Mouse (Mus musculus) megakaryocyte, embryonic 14.5 days (primary cell): ENCODE data around the gene Polr1c.

ENCODE experiments used
- FLI1 ChIP-seq: IDR thresholded peaks from 2 replicates; pipeline ENCODE4 v1.6.1; 2012; ENCODE audit warnings: low read length, inconsistent platforms, mixed read lengths
- GATA1 ChIP-seq: IDR thresholded peaks from 3 replicates; pipeline ENCODE4 v1.6.1; 2012; ENCODE audit warnings: mixed read lengths, low read length, inconsistent platforms, borderline replicate concordance

DNA sequence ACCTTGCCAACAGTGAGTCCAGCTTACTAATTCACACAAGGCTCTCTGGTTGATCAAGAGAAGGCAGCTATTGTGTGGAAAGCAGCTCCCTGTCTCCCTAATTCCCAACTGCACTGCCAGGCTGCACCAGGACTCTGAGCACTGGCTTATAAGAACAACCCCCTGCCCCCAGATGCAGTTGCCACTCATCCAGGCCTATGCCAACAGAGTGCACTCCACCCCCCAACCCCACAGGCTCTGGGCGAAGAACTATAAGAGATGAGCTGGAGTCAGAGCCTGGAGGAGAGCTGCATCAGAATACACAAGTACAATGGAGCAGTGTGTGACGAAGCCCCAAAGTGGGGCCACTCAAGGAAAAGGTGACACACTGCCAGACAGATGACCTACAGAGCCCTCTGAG lies 24.2 kb upstream of the Polr1c start:
- TF ChIP-seq GATA1: no peak
- no peak for TF ChIP-seq FLI1
